Mouse (Mus musculus): ENCODE results near the gene Fmnl3.

- TF ChIP-seq CTCF (conservative IDR thresholded peaks at IDR 0.05; ENCODE audit: low read length) (peak; percentile 91), NANOG (IDR thresholded peaks at IDR 0.05; ENCODE audit: borderline replicate concordance, low read length) (no peak), POU5F1 (IDR thresholded peaks at IDR 0.05; ENCODE audit: borderline replicate concordance, low read length) (no peak)
These were observed 43.3 kb downstream of the Fmnl3 start for GRCm38 (mm10) chr15:99326959-99327358.
